Mouse (Mus musculus) heart, embryonic 14.5 days (tissue): ENCODE results near the gene Col6a4. TPM values are rescaled to one million over a fixed set of nuclear protein-coding genes. Genes with fewer than 3 reads are reported as not detected.

Experiments used
- ATAC-seq: fragments of 200-750 bp; cut with Nextera tagmentation; 2 replicates; pipeline ENCODE4 v1.8.0; 2017; ENCODE audit warnings: low read depth, moderate TSS enrichment; ENCODE audit not compliant: insufficient number of reproducible peaks, insufficient read depth, low FRiP score
- H3K27ac ChIP-seq, 2 experiments: fragments of 200-500 bp in 1 of 2; fragments of 300-500 bp in 1 of 2; sonication (generic) in 1 of 2; replicated peaks in 1 of 2; 2 replicates each; pipeline ENCODE4 v1.5.1; 2012 to 2014; ENCODE audit warnings: low read depth in 2 of 2, low read length in 2 of 2, control low read depth in 1 of 2, mild to moderate bottlenecking in 1 of 2, mixed read lengths in 1 of 2; ENCODE audit not compliant: control insufficient read depth in 1 of 2, insufficient read depth in 1 of 2
- H3K27me3 ChIP-seq: fragments of 300-500 bp; sonication (generic); 2 replicates; pipeline ENCODE4 v1.6.1; 2014; ENCODE audit warnings: mild to moderate bottlenecking, low read length, control low read depth; ENCODE audit not compliant: control insufficient read depth, insufficient read depth
- H3K36me3 ChIP-seq: fragments of 300-500 bp; sonication (generic); 2 replicates; pipeline ENCODE4 v1.6.1; 2014; ENCODE audit warnings: mild to moderate bottlenecking, control low read depth, low read length, mixed read lengths; ENCODE audit not compliant: control insufficient read depth, insufficient read depth
- H3K4me1 ChIP-seq, 2 experiments: fragments of 200-500 bp in 1 of 2; fragments of 300-500 bp in 1 of 2; sonication (generic) in 1 of 2; 2 replicates each; pipeline ENCODE4 v1.6.1; 2012 to 2014; ENCODE audit warnings: low read length in 2 of 2, control low read depth in 1 of 2, mixed read lengths in 1 of 2; ENCODE audit not compliant: control insufficient read depth in 2 of 2, insufficient read depth in 2 of 2
- H3K4me2 ChIP-seq: fragments of 300-500 bp; sonication (generic); 2 replicates; pipeline ENCODE4 v1.6.1; 2014; ENCODE audit warnings: mild to moderate bottlenecking, low read length
- H3K4me3 ChIP-seq, 2 experiments: fragments of 200-500 bp in 1 of 2; fragments of 300-500 bp in 1 of 2; sonication (generic) in 1 of 2; 2 replicates each; pipeline ENCODE4 v1.5.1; 2012 to 2014; ENCODE audit warnings: low read length in 2 of 2, mild to moderate bottlenecking in 2 of 2, control low read depth in 1 of 2, low read depth in 1 of 2, moderate library complexity in 1 of 2; ENCODE audit not compliant: control insufficient read depth in 1 of 2, insufficient read depth in 1 of 2
- H3K9ac ChIP-seq: fragments of 300-500 bp; sonication (generic); 2 replicates; pipeline ENCODE4 v1.6.1; 2014; ENCODE audit warnings: mild to moderate bottlenecking, low read length
- H3K9me3 ChIP-seq: fragments of 300-500 bp; sonication (generic); 2 replicates; pipeline ENCODE4 v1.6.1; 2016; ENCODE audit warnings: low read length, control low read depth; ENCODE audit not compliant: control insufficient read depth
- WGBS: fragments of 180-500 bp; shearing (Covaris S2); extraction: QIAGEN DNeasy Blood & Tissue Kit; methylation state at CpG from one replicate; pipeline ENCODE4 v1.1.7; 2014; 5-methylcytosine and 5-hydroxymethylcytosine counted together
- polyA plus RNA-seq: library from polyadenylated mRNA; unstranded; fragments of >200 nt; fragmentation: Nextera tagmentation; extraction: Ambion mirVana; gene quantifications from 2 replicates; pipeline ENCODE4 v1.2.1, GENCODE M21; 2014

Col6a4 gene
- polyA plus RNA-seq, 1 experiment from 2014 or later, result not detected

DNA sequence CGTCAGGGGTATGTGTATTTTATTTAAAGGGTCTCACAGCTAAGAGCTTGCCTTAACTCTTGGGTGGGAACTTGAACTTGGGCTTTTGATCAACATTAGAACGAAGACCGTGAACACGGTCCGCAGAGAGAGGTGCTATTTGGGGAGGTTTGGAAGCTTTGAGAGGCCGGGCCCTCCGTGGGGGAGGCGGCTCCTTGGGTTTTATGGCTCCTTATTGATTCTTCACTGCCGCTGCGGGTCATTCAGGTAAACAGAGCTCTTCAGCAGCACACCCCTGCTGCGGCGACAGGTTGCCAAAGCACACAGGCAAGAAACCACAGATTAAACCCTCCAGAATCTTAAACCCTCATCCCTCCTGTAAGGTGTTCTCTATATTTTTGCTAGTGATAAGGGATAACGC is 119.7 kb downstream of the Col6a4 start:
- no peak overlapping the region for H3K4me3 ChIP-seq
- no peaks in the 10 kb centered on the region for H3K4me1 ChIP-seq
- H3K36me3 ChIP-seq, result no peaks in the 10 kb centered on the region
- H3K27me3 ChIP-seq, result peaks cover 13% of the 10 kb centered on the region
- no peak for ATAC-seq
- no peak overlapping the region for H3K9ac ChIP-seq
- no peak overlapping the region for H3K4me2 ChIP-seq
- no peak overlapping the region for H3K27ac ChIP-seq
- H3K9me3 ChIP-seq, result no peaks in the 10 kb centered on the region
- WGBS, result 28% methylated on average over 13 of the region's 13 CpGs

DNA sequence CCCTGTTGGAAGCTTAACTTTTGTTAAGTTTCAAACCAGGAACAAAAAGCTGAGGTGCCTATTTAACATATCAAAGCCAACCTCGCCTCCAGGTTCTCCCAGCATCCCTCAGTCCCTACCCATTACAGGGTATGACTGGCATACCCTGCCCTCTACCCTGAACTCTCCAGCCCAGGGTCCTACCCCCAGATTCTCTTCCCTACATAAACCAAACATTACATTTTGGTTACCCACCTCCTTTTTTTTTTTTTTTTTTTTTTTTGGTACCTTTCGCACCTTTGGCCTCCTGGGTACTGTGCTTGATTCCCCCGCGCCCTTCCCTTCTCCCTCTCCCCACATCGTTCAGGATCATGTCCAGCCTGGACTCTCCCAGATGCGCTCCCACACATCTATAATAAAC is 120.3 kb downstream of the Col6a4 start:
- ATAC-seq, result no peak
- Histone ChIP-seq H3K4me1 (no peaks in the 10 kb centered on the region), H3K4me3 (no peak overlapping the region), H3K9ac (no peak overlapping the region), H3K4me2 (no peak overlapping the region), H3K27me3 (peaks cover 13% of the 10 kb centered on the region), H3K36me3 (no peaks in the 10 kb centered on the region), H3K9me3 (no peaks in the 10 kb centered on the region), H3K27ac (no peak overlapping the region)
- 39% methylated on average over 6 of the region's 6 CpGs for WGBS

DNA sequence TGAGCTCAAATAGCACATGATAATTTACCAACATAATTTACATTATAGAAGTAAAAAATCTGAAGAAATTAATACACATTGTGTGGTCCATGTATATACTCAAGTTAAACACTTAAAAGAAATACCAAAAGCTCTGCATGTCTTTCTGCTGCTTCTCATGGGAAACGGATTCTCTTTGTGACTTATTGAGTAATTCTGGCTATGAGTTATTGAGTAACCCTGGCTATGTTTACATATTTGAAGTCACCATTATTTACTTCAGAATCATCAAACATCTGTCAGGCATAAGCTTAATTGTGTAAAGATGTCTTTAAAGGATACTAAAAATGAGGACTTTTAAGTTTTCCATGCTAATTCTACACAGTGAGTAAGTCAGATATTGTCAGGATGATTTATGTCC is 122.8 kb downstream of the Col6a4 start:
- no peak for ATAC-seq
- Histone ChIP-seq H3K9me3 (no peaks in the 10 kb centered on the region), H3K9ac (no peak overlapping the region), H3K27ac (no peak overlapping the region), H3K27me3 (peaks cover 13% of the 10 kb centered on the region), H3K4me2 (no peak overlapping the region), H3K4me3 (no peak overlapping the region), H3K36me3 (no peaks in the 10 kb centered on the region), H3K4me1 (no peaks in the 10 kb centered on the region)
- WGBS, result 75% methylated on average over 1 of the region's 1 CpGs

DNA sequence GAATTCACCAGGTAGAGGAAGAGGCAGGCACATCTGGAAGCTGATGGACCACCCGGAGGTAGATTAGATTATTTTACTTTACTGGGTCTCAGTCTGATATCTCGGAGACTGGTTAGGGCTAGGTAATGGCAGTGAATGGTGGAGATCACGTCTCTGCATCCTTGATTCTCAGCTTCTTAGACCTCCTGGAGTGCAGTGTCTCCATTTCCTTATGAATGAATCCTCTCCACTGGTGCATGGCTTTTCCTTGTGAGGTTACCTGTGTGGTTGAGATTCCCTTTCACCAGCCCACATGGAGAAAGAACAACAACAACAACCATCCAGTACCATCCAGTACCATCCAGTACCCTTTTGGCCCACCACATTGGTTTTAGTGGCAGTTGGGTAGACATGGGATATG is 124.6 kb downstream of the Col6a4 start:
- H3K27me3 ChIP-seq, result peaks cover 11% of the 10 kb centered on the region
- H3K4me1 ChIP-seq, result no peaks in the 10 kb centered on the region
- no peak overlapping the region for H3K9ac ChIP-seq
- H3K36me3 ChIP-seq, result no peaks in the 10 kb centered on the region
- WGBS, result 75% methylated on average over 3 of the region's 3 CpGs
- H3K9me3 ChIP-seq, result no peaks in the 10 kb centered on the region
- ATAC-seq, result no peak
- no peak overlapping the region for H3K27ac ChIP-seq
- H3K4me2 ChIP-seq, result no peak overlapping the region
- H3K4me3 ChIP-seq, result no peak overlapping the region

DNA sequence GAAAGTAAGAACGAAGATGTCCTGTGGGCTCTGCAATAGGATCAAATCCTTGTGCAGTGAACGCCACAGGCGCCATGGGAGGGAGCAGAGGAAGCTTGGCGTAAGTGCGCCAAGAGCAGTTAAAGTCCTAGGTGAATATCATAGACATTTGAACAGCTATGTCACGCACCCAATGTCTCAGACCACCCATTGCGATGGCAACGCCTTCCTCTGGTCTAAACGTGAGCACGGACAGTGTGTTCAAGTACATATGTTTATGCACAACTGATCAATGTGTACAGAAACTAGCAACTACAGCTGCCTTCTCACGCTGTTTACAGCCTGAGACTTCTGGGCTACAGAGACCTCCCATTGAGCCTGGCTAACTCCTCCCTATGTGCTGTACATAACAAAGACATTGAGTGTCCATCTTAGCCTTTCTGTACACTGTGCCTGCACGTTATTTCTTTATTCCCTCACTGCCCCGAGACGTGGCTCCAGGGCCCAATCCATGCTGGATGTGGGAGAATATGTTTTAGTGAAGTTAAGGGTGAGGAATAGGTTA is 125.2 kb downstream of the Col6a4 start:
- no peak overlapping the region for H3K9ac ChIP-seq

DNA sequence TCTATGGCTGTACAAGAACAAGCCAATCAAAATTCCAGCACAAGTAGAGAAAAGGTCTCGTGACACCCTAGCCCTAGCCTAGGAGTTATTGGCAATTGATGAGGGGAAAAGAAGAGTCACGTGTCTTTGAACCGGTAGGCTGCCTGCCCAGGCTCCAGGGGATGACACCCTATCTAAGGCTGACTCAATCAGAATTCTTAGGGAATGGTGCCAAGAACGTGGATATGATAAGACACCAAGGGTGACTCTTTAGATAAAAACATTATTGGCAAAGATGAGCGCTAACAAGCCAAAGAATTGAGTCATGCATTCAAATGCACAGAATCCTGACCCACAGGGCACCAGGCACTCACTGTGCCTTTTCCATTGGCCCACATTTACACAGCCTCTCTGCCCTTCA is 125.7 kb downstream of the Col6a4 start:
- Histone ChIP-seq H3K27ac (no peak overlapping the region), H3K36me3 (no peaks in the 10 kb centered on the region), H3K4me1 (no peaks in the 10 kb centered on the region), H3K27me3 (peaks cover 3% of the 10 kb centered on the region; the same call in 1 of the 2 replicates), H3K4me3 (no peak overlapping the region), H3K9me3 (no peaks in the 10 kb centered on the region), H3K4me2 (no peak overlapping the region), H3K9ac (no peak overlapping the region)
- whole genome bisulfite sequencing, result 57% methylated on average over 5 of the region's 5 CpGs
- no peak for ATAC-seq

More for the DNA sequence above, 125.2 kb downstream of the Col6a4 start:
- no peak overlapping the region for H3K4me3 ChIP-seq
- no peak overlapping the region for H3K4me2 ChIP-seq
- H3K36me3 ChIP-seq, result no peaks in the 10 kb centered on the region
- no peak for ATAC-seq
- no peaks in the 10 kb centered on the region for H3K9me3 ChIP-seq
- peaks cover 5% of the 10 kb centered on the region; the same call in 1 of the 2 replicates for H3K27me3 ChIP-seq
- H3K4me1 ChIP-seq, result no peaks in the 10 kb centered on the region
- no peak overlapping the region for H3K27ac ChIP-seq
- 88% methylated on average over 14 of the region's 14 CpGs for WGBS

DNA sequence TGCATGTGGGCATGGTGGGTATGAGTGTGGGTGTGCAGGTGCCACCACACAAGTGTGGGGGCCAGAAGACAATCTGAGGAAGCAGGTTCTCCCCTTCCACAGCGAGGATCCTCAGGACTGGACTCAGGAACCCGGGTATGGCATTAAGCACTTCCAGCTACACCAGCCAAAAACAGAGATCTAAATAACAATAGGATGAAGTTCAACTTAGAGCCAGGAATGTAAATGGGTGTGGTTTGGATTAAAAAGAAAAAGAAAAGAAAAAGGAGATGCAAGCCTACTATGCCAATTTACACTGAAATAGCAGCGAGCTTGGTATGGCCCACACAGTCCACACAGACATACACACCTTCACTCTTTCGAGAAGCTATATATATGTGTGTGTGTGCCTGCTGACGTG is 128.6 kb downstream of the Col6a4 start:
- Histone ChIP-seq H3K4me2 (no peak overlapping the region), H3K4me1 (no peaks in the 10 kb centered on the region), H3K36me3 (no peaks in the 10 kb centered on the region), H3K27ac (no peak overlapping the region), H3K4me3 (no peak overlapping the region), H3K27me3 (no peaks in the 10 kb centered on the region), H3K9me3 (no peaks in the 10 kb centered on the region), H3K9ac (no peak overlapping the region)
- 73% methylated on average over 5 of the region's 5 CpGs for WGBS
- ATAC-seq, result no peak

DNA sequence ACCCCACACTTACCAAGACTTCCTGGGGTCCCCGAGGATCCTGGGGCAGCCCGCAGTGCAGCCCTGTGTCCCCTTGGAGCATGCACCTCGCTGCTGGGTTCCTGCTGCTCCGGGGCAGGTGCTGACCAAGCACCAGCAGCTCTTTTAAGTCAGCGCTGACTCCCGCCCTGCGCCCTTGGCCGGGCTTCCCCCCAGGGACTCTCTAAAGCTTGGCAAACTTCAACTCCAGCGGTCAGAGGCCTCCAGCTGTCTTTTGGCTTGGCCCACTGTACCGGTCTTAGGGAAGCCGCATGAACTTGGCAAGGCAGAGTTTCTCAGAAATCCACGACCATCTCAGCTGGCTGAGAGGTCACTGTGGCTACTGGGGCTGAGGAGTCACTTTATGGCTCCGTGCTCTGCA is 136.1 kb downstream of the Col6a4 start, which contains the start of gene Col6a5:
TSS of gene Col6a5 (minus strand) at position 111 of the 400 bp plus-strand sequence.
- Histone ChIP-seq H3K9me3 (no peaks in the 10 kb centered on the region), H3K27ac (no peak within 1 kb of the TSS), H3K36me3 (no peaks in the 10 kb centered on the region), H3K27me3 (0 out of 2 replicates have a peak, but pooled peaks cover 5% of the 10 kb centered on the region), H3K4me1 (peaks cover 3 to 6% of the 10 kb centered on the region in 2 experiments; a peak in 2 of 4 replicates), H3K4me3 (no peak within 1 kb of the TSS), H3K4me2 (no peak within 1 kb of the TSS), H3K9ac (no peak within 1 kb of the TSS)
- WGBS, result 13% methylated on average over 13 of the region's 13 CpGs
- ATAC-seq, result no peak
